Mouse (Mus musculus) liver, adult 2 months (tissue): Measurements from ENCODE around the gene Ranbp9.

ENCODE experiments used
- CTCF ChIP-seq: fragments of 200-500 bp; IDR thresholded peaks from 2 replicates; pipeline ENCODE4 v1.5.1; 2011; ENCODE audit warnings: low read depth, low read length, control low read depth
- POLR2A ChIP-seq: fragments of 200-500 bp; IDR thresholded peaks from 2 replicates; pipeline ENCODE4 v1.6.1; 2011; ENCODE audit warnings: low read length, control low read depth; ENCODE audit not compliant: insufficient read depth; ENCODE audit errors: extremely low read depth

DNA sequence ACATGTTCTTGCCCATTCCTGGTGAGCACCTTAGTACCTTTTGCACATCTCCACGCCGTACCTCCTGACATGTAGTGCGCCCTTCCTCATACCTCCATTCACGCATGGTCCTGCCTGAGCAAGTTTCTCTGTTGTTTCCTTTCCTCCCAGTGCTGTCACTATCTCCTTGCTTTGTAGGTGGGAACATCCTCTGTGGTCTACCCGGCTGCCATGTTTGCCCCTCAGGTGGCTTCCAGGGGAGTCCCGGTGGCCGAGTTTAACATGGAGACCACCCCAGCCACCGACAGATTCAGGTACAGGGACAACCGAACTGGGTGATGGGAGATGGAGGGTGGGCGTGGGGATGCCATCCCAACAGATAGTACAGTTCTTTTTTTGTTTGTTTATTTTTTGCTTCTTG lies 95.8 kb downstream of the Ranbp9 start:
- TF ChIP-seq CTCF = no peak
- TF ChIP-seq POLR2A = no peak
